Mouse (Mus musculus): ENCODE measurements around the gene Ldhal6b. TPM values are rescaled to one million over a fixed set of nuclear protein-coding genes. Genes with fewer than 3 reads are reported as not detected.
A peak's percentile ranks its signal among the peaks of the same experiment; 100 is the strongest.

The Ldhal6b gene
- polyA plus RNA-seq, 1 experiment, result not detected

GRCm38 (mm10) chr17:5407030-5407429 is 11.5 kb downstream of the Ldhal6b start:
- Histone ChIP-seq H3K36me3 (ENCODE audit: control insufficient read depth, insufficient read depth) (no peaks in the 10 kb centered on the region), H3K79me2 (ENCODE audit: control insufficient read depth, insufficient read depth) (no peaks in the 10 kb centered on the region), H3K79me3 (ENCODE audit: low read depth) (no peaks in the 10 kb centered on the region), H3K4me3 (ENCODE audit: insufficient read depth, poor library complexity, severe bottlenecking) (no peak overlapping the region), H3ac (ENCODE audit: control insufficient read depth, insufficient read length, low read depth) (no peak overlapping the region), H3K27me3 (ENCODE audit: control insufficient read depth, insufficient read depth, insufficient read length) (no peaks in the 10 kb centered on the region)
- no peak for TF ChIP-seq USF1 (IDR thresholded peaks at IDR 0.05; ENCODE audit: low read depth)
- TF ChIP-seq FOSL1 (IDR thresholded peaks at IDR 0.05; ENCODE audit: insufficient read depth, low read length, poor library complexity, severe bottlenecking), result no peak

- no peaks in the 10 kb centered on the region for H3K27me3 ChIP-seq (ENCODE audit: control insufficient read depth, insufficient read depth, insufficient read length)
- no peaks in the 10 kb centered on the region for H3K79me3 ChIP-seq (ENCODE audit: low read depth)
- no peaks in the 10 kb centered on the region for H3K36me3 ChIP-seq (ENCODE audit: control insufficient read depth, insufficient read depth)
- TF ChIP-seq FOSL1 (IDR thresholded peaks at IDR 0.05; ENCODE audit: insufficient read depth, low read length, poor library complexity, severe bottlenecking) (no peak), USF1 (IDR thresholded peaks at IDR 0.05; ENCODE audit: low read depth) (peak; percentile 38), MYOG (IDR thresholded peaks at IDR 0.05; ENCODE audit: control insufficient read depth, extremely low read depth, insufficient read length) (no peak)
- no peak overlapping the region for H3ac ChIP-seq (ENCODE audit: control insufficient read depth, insufficient read length, low read depth)
- H3K79me2 ChIP-seq (ENCODE audit: control insufficient read depth, insufficient read depth), result no peaks in the 10 kb centered on the region
- no peak overlapping the region for H3K4me3 ChIP-seq (ENCODE audit: insufficient read depth, poor library complexity, severe bottlenecking)
Measured at GRCm38 (mm10) chr17:5406566-5406965, 12.0 kb downstream of the Ldhal6b start.

- no peak overlapping the region for H3ac ChIP-seq (ENCODE audit: control insufficient read depth, insufficient read length, low read depth)
- H3K4me3 ChIP-seq (ENCODE audit: insufficient read depth, poor library complexity, severe bottlenecking), result no peak overlapping the region
- no peak for TF ChIP-seq CEBPB (IDR thresholded peaks at IDR 0.05; ENCODE audit: low read depth)
- no peak for TF ChIP-seq MYOG (IDR thresholded peaks at IDR 0.05; ENCODE audit: control insufficient read depth, extremely low read depth, insufficient read length)
- TF ChIP-seq FOSL1 (IDR thresholded peaks at IDR 0.05; ENCODE audit: insufficient read depth, low read length, poor library complexity, severe bottlenecking), result no peak
- TF ChIP-seq MAX (IDR thresholded peaks at IDR 0.05), result no peak
- no peak for TF ChIP-seq USF1 (IDR thresholded peaks at IDR 0.05; ENCODE audit: low read depth)
- TF ChIP-seq CTCF (IDR thresholded peaks at IDR 0.05; ENCODE audit: control insufficient read depth, insufficient read depth, insufficient read length), result no peak
- no peaks in the 10 kb centered on the region for H3K79me3 ChIP-seq (ENCODE audit: low read depth)
- no peaks in the 10 kb centered on the region for H3K36me3 ChIP-seq (ENCODE audit: control insufficient read depth, insufficient read depth)
- peaks cover 8% of the 10 kb centered on the region for H3K27me3 ChIP-seq (ENCODE audit: control insufficient read depth, insufficient read depth, insufficient read length)
- no peaks in the 10 kb centered on the region for H3K79me2 ChIP-seq (ENCODE audit: control insufficient read depth, insufficient read depth)
Measured at GRCm38 (mm10) chr17:5403885-5404284, 14.7 kb downstream of the Ldhal6b start.

- H3K27me3 ChIP-seq (ENCODE audit: control insufficient read depth, insufficient read depth, insufficient read length), result peaks cover 11% of the 10 kb centered on the region
- no peak for TF ChIP-seq MAX (IDR thresholded peaks at IDR 0.05)
- TF ChIP-seq MYOG (IDR thresholded peaks at IDR 0.05; ENCODE audit: control insufficient read depth, extremely low read depth, insufficient read length), result no peak
- peak; percentile 99 for TF ChIP-seq CTCF (IDR thresholded peaks at IDR 0.05; ENCODE audit: control insufficient read depth, insufficient read depth, insufficient read length)
- no peak overlapping the region for H3K4me3 ChIP-seq (ENCODE audit: insufficient read depth, poor library complexity, severe bottlenecking)
- no peaks in the 10 kb centered on the region for H3K79me3 ChIP-seq (ENCODE audit: low read depth)
- H3ac ChIP-seq (ENCODE audit: control insufficient read depth, insufficient read length, low read depth), result no peak overlapping the region
- no peaks in the 10 kb centered on the region for H3K36me3 ChIP-seq (ENCODE audit: control insufficient read depth, insufficient read depth)
- H3K79me2 ChIP-seq (ENCODE audit: control insufficient read depth, insufficient read depth), result no peaks in the 10 kb centered on the region
Measured at GRCm38 (mm10) chr17:5402624-5403023, 15.9 kb downstream of the Ldhal6b start.

- Histone ChIP-seq H3K79me3 (ENCODE audit: low read depth) (no peaks in the 10 kb centered on the region), H3K27me3 (ENCODE audit: control insufficient read depth, insufficient read depth, insufficient read length) (peaks cover 11% of the 10 kb centered on the region)
- TF ChIP-seq CTCF (IDR thresholded peaks at IDR 0.05; ENCODE audit: control insufficient read depth, insufficient read depth, insufficient read length) (peak; percentile 88), USF1 (IDR thresholded peaks at IDR 0.05; ENCODE audit: low read depth) (no peak), MYOD1 (IDR thresholded peaks at IDR 0.05; ENCODE audit: control insufficient read depth, insufficient read length, low read depth) (no peak), MYOG (IDR thresholded peaks at IDR 0.05; ENCODE audit: control insufficient read depth, extremely low read depth, insufficient read length) (no peak), CEBPB (IDR thresholded peaks at IDR 0.05; ENCODE audit: low read depth) (no peak)
Measured at GRCm38 (mm10) chr17:5402069-5402468, 16.5 kb downstream of the Ldhal6b start.

GRCm38 (mm10) chr17:5401288-5401687 is 17.3 kb downstream of the Ldhal6b start:
- H3K79me2 ChIP-seq (ENCODE audit: control insufficient read depth, insufficient read depth), result no peaks in the 10 kb centered on the region

More at GRCm38 (mm10) chr17:5402069-5402468, 16.5 kb downstream of the Ldhal6b start:
- no peaks in the 10 kb centered on the region for H3K36me3 ChIP-seq (ENCODE audit: control insufficient read depth, insufficient read depth)
- H3ac ChIP-seq (ENCODE audit: control insufficient read depth, insufficient read length, low read depth), result no peak overlapping the region
- no peak overlapping the region for H3K4me3 ChIP-seq (ENCODE audit: insufficient read depth, poor library complexity, severe bottlenecking)
- no peaks in the 10 kb centered on the region for H3K79me2 ChIP-seq (ENCODE audit: control insufficient read depth, insufficient read depth)

More at GRCm38 (mm10) chr17:5401288-5401687, 17.3 kb downstream of the Ldhal6b start:
- no peak for TF ChIP-seq MYOD1 (IDR thresholded peaks at IDR 0.05; ENCODE audit: control insufficient read depth, insufficient read length, low read depth)
- TF ChIP-seq USF1 (IDR thresholded peaks at IDR 0.05; ENCODE audit: low read depth), result no peak
- TF ChIP-seq CTCF (IDR thresholded peaks at IDR 0.05; ENCODE audit: control insufficient read depth, insufficient read depth, insufficient read length), result no peak
- Histone ChIP-seq H3K27me3 (ENCODE audit: control insufficient read depth, insufficient read depth, insufficient read length) (peaks cover 11% of the 10 kb centered on the region), H3K36me3 (ENCODE audit: control insufficient read depth, insufficient read depth) (no peaks in the 10 kb centered on the region), H3K4me3 (ENCODE audit: insufficient read depth, poor library complexity, severe bottlenecking) (no peak overlapping the region), H3ac (ENCODE audit: control insufficient read depth, insufficient read length, low read depth) (no peak overlapping the region), H3K79me3 (ENCODE audit: low read depth) (no peaks in the 10 kb centered on the region)
